Mouse (Mus musculus): Measurements from ENCODE around the gene Samd4.

Gene Samd4

GRCm38 (mm10) chr14:47074045-47074666 lies 191.5 kb downstream of the Samd4 start:
- peak; percentile 74 for DNase-seq (ENCODE audit: low spot score)

GRCm38 (mm10) chr14:47075010-47075677 lies 192.5 kb downstream of the Samd4 start:
- DNase-seq (ENCODE audit: low spot score), result no peak

- no peak for DNase-seq (ENCODE audit: low spot score)
Observed at GRCm38 (mm10) chr14:47075856-47076255, 193.2 kb downstream of the Samd4 start.

GRCm38 (mm10) chr14:47076956-47077575 lies 194.4 kb downstream of the Samd4 start:
- no peak for DNase-seq (ENCODE audit: low spot score)

- no peak for DNase-seq (ENCODE audit: low spot score)
Observed at GRCm38 (mm10) chr14:47077576-47077970, 194.9 kb downstream of the Samd4 start.

- no peak for DNase-seq (ENCODE audit: low spot score)
Observed at GRCm38 (mm10) chr14:47079911-47080310, 197.3 kb downstream of the Samd4 start.

GRCm38 (mm10) chr14:47083311-47083710 lies 200.7 kb downstream of the Samd4 start:
- DNase-seq (ENCODE audit: low spot score), result no peak

- DNase-seq (ENCODE audit: low spot score), result no peak
Observed at GRCm38 (mm10) chr14:47083838-47084237, 201.2 kb downstream of the Samd4 start.

GRCm38 (mm10) chr14:47084686-47085085 lies 202.0 kb downstream of the Samd4 start:
- no peak for DNase-seq (ENCODE audit: low spot score)

- no peak for DNase-seq (ENCODE audit: low spot score)
Observed at GRCm38 (mm10) chr14:47086123-47086522, 203.5 kb downstream of the Samd4 start.

- peak; percentile 81 for DNase-seq (ENCODE audit: low spot score)
Observed at GRCm38 (mm10) chr14:47086743-47087142, 204.1 kb downstream of the Samd4 start.

GRCm38 (mm10) chr14:47087182-47087581 lies 204.5 kb downstream of the Samd4 start:
- peak; percentile 92 for DNase-seq (ENCODE audit: low spot score)

GRCm38 (mm10) chr14:47087669-47088250 lies 205.1 kb downstream of the Samd4 start:
- DNase-seq (ENCODE audit: low spot score), result peak; percentile 48

GRCm38 (mm10) chr14:47088339-47088738 lies 205.7 kb downstream of the Samd4 start:
- DNase-seq (ENCODE audit: low spot score), result no peak

GRCm38 (mm10) chr14:47089153-47089552 lies 206.5 kb downstream of the Samd4 start:
- no peak for DNase-seq (ENCODE audit: low spot score)

GRCm38 (mm10) chr14:47091908-47092307 lies 209.3 kb downstream of the Samd4 start:
- no peak for DNase-seq (ENCODE audit: low spot score)

GRCm38 (mm10) chr14:47093355-47093792 lies 210.7 kb downstream of the Samd4 start:
- no peak for DNase-seq (ENCODE audit: low spot score)

- no peak for DNase-seq (ENCODE audit: low spot score)
Observed at GRCm38 (mm10) chr14:47095036-47095435, 212.4 kb downstream of the Samd4 start.

GRCm38 (mm10) chr14:47096357-47096756 lies 213.7 kb downstream of the Samd4 start:
- no peak for DNase-seq (ENCODE audit: low spot score)

GRCm38 (mm10) chr14:47104246-47105173 lies 221.9 kb downstream of the Samd4 start:
- DNase-seq (ENCODE audit: low spot score), result no peak

GRCm38 (mm10) chr14:47105174-47105557 lies 222.5 kb downstream of the Samd4 start:
- DNase-seq (ENCODE audit: low spot score), result no peak

- DNase-seq (ENCODE audit: low spot score), result no peak
Observed at GRCm38 (mm10) chr14:47105755-47106154, 223.1 kb downstream of the Samd4 start.
